Mouse (Mus musculus) intestine, postnatal 0 days (tissue): ENCODE data around the gene Tspan14. TPM values are rescaled to one million over a fixed set of nuclear protein-coding genes. Genes with fewer than 3 reads are reported as not detected.
A peak's percentile ranks its signal among the peaks of the same experiment; 100 is the strongest.

Experiments
- ATAC-seq: fragments of 200-750 bp; cut with Nextera tagmentation; 2 replicates; pipeline ENCODE4 v1.8.0; 2017; ENCODE audit warnings: mild to moderate bottlenecking, moderate TSS enrichment, moderate library complexity
- H3K27ac ChIP-seq: fragments of 300-500 bp; sonication (generic); 2 replicates; pipeline ENCODE4 v1.5.1; 2014; ENCODE audit warnings: mild to moderate bottlenecking, low read depth, low read length, moderate library complexity
- H3K27me3 ChIP-seq: fragments of 300-500 bp; sonication (generic); replicated peaks from 2 replicates; pipeline ENCODE4 v1.6.1; 2014; ENCODE audit warnings: low read length, mixed read lengths; ENCODE audit not compliant: control insufficient read depth, insufficient read depth
- H3K36me3 ChIP-seq: fragments of 300-500 bp; sonication (generic); 2 replicates; pipeline ENCODE4 v1.6.1; 2014; ENCODE audit warnings: mild to moderate bottlenecking, moderate library complexity; ENCODE audit not compliant: control insufficient read depth, insufficient read depth
- H3K4me1 ChIP-seq: fragments of 300-500 bp; sonication (generic); replicated peaks from 2 replicates; pipeline ENCODE4 v1.6.1; 2014; ENCODE audit warnings: antibody characterized with exemption, low read length, mixed read lengths; ENCODE audit not compliant: control insufficient read depth, insufficient read depth
- H3K4me2 ChIP-seq: fragments of 300-500 bp; sonication (generic); replicated peaks from 2 replicates; pipeline ENCODE4 v1.6.1; 2014; ENCODE audit warnings: low read depth, mild to moderate bottlenecking, moderate library complexity
- H3K4me3 ChIP-seq: fragments of 300-500 bp; sonication (generic); 2 replicates; pipeline ENCODE4 v1.5.1; 2014; ENCODE audit warnings: low read depth, low read length
- H3K9ac ChIP-seq: fragments of 300-500 bp; sonication (generic); 2 replicates; pipeline ENCODE4 v1.6.1; 2014; ENCODE audit warnings: mild to moderate bottlenecking, low read depth, low read length
- H3K9me3 ChIP-seq: fragments of 300-500 bp; sonication (generic); 2 replicates; pipeline ENCODE4 v1.6.1; 2016; ENCODE audit warnings: mixed run types; ENCODE audit not compliant: control insufficient read depth
- CTCF ChIP-seq: sonication (generic); IDR thresholded peaks from 2 replicates; pipeline ENCODE4 v1.5.1; 2016; ENCODE audit warnings: low read depth, mild to moderate bottlenecking, control low read depth, antibody characterized with exemption, moderate library complexity
- WGBS: fragments of 180-500 bp; shearing (Covaris S2); extraction: QIAGEN DNeasy Blood & Tissue Kit; methylation state at CpG from one replicate; pipeline ENCODE4 v1.1.7; 2014; 5-methylcytosine and 5-hydroxymethylcytosine counted together
- polyA plus RNA-seq: library from polyadenylated mRNA; unstranded; fragments of >200 nt; fragmentation: Nextera tagmentation; extraction: Ambion mirVana; gene quantifications from 2 replicates; pipeline ENCODE4 v1.2.1, GENCODE M21; 2015

The Tspan14 gene
- polyA plus RNA-seq, 1 experiment from 2014 or later = 30.5 TPM

DNA sequence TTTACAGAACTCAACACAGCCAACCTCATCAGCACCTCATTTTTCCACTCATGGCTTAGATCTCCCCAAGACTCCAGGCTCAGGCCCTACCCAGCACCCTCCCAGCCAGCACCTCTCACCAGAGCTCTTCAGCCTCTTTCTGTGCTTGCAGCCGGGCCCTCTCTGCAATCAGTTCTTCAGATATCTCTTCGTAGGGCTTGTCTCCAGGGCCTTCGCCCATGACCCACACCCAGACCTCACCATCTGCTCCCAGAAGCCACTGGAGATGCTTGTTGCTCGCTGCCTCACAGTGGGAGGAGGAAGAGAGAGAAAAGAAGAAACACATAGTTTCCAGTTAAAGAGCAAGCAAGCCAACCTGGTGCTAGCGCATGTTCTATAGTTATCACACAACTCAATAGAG is 92.6 kb downstream of the Tspan14 start:
- Histone ChIP-seq H3K27ac (no peak overlapping the region), H3K36me3 (no peaks in the 10 kb centered on the region), H3K9ac (no peak overlapping the region), H3K4me3 (no peak overlapping the region), H3K9me3 (no peaks in the 10 kb centered on the region), H3K4me2 (no peak overlapping the region), H3K27me3 (no peaks in the 10 kb centered on the region), H3K4me1 (no peaks in the 10 kb centered on the region)
- WGBS = 82% methylated on average over 5 of the region's 5 CpGs
- no peak for TF ChIP-seq CTCF
- no peak for ATAC-seq

DNA sequence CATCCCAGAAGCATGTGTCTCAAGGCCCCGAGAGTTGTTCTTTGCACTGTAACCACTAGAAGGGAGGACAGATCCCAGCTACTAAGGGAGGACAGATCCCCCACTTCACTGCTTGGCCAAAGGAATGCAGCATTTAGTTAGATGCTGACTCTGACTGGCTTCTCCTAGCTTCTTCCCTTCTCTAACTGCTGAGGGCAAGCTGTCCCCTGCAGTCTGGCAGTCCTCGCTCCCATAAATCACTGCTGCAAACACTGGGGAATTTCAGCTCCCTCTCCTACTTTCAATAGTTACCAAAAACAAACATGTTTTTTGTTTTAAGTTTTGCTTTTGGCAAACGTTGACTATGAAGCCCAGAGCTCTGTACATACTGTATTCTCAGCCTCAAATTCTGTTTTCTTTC is 96.0 kb downstream of the Tspan14 start:
- 58% methylated on average over 3 of the region's 3 CpGs for whole genome bisulfite sequencing
- H3K27me3 ChIP-seq = no peaks in the 10 kb centered on the region
- no peak for ATAC-seq
- H3K9ac ChIP-seq = no peak overlapping the region
- H3K4me3 ChIP-seq = no peak overlapping the region
- no peak overlapping the region for H3K27ac ChIP-seq
- H3K36me3 ChIP-seq = no peaks in the 10 kb centered on the region
- TF ChIP-seq CTCF = no peak
- no peaks in the 10 kb centered on the region for H3K4me1 ChIP-seq
- no peaks in the 10 kb centered on the region for H3K9me3 ChIP-seq
- H3K4me2 ChIP-seq = no peak overlapping the region

DNA sequence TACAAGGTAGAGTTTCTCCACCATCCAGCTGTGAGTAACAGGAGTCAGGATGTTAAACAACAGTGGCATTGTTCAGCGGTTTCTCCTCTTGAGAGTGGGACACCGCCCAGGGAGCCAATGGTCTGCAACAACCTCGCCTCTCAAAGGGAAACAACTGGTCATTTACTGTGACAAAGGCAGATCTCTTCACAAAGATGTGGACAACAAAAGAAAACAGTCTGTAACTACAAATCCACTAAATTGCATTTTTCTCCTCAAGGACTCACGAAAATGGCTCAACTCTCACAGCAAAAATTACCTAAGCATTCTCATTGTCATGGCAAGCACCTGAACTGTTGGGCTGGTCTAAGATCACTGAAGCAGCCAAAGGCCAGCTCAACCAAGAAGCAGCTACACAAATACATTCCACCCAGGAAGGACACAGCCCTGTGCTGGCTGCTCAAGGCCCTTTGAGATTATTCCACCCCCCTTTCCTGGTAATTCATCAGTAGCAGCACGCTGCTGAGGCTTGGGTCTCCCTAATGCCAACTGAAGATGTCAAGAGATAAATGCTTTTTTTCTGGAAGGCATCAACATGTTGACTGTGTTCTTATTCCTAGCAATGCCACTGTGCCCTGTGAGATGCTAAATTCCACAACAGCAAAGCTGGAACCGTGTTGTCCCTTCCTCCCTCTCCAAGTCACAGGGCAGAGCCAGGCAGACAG is 101.6 kb downstream of the Tspan14 start:
- no peak overlapping the region for H3K27ac ChIP-seq
- no peak overlapping the region for H3K9ac ChIP-seq
- TF ChIP-seq CTCF = no peak
- no peak overlapping the region for H3K4me3 ChIP-seq
- no peak overlapping the region for H3K4me2 ChIP-seq
- 64% methylated on average over 6 of the region's 6 CpGs for WGBS
- no peak for ATAC-seq
- no peaks in the 10 kb centered on the region for H3K36me3 ChIP-seq
- H3K4me1 ChIP-seq = no peaks in the 10 kb centered on the region
- H3K27me3 ChIP-seq = no peaks in the 10 kb centered on the region
- no peaks in the 10 kb centered on the region for H3K9me3 ChIP-seq

DNA sequence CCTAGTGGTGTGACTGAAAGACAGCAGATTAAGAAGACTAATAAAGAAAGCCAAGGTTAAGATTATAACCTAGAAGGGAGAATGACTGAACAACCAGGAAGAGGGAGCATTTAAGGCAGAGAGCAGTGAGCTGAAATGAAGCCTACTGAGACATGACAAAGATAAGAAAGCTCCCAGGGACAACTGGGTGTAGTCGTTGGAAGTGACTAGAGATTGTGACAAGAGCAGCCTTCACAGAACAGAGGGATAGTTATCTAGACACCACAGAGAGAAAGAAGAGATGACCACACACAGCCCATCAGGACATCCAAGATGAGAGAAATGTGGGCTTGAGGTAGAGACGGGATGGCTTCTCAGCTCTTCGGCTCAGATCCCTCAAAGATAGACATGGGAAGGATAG is 102.9 kb downstream of the Tspan14 start:
- 76% methylated on average over 3 of the region's 3 CpGs for WGBS
- H3K27ac ChIP-seq = no peak overlapping the region
- H3K9me3 ChIP-seq = no peaks in the 10 kb centered on the region
- ATAC-seq = no peak
- no peak overlapping the region for H3K4me2 ChIP-seq
- H3K9ac ChIP-seq = no peak overlapping the region
- TF ChIP-seq CTCF = no peak
- no peak overlapping the region for H3K4me3 ChIP-seq
- no peaks in the 10 kb centered on the region for H3K36me3 ChIP-seq
- no peaks in the 10 kb centered on the region for H3K27me3 ChIP-seq
- H3K4me1 ChIP-seq = no peaks in the 10 kb centered on the region

DNA sequence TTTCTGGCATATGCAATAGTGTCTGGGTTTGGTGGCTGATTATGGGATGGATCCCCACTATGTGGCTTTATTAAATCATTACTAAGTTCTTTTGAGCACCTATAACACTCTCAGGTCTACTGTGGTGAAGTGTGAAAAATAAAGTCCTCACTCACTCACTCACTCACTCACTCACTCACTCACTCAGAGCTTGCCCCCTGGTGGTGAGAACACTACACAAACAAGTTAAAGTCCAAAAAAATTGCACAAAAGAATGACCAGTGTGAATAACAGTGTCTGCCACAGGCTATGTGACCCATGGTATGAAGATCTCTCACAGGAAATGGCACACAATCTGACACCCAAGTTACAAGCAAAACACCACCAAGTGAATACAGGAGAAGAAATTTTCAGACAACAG is 103.6 kb downstream of the Tspan14 start:
- TF ChIP-seq CTCF = peak; percentile 52
- ATAC-seq = no peak

More for the DNA sequence above, 103.6 kb downstream of the Tspan14 start:
- no peak overlapping the region for H3K4me2 ChIP-seq
- H3K9me3 ChIP-seq = no peaks in the 10 kb centered on the region
- no peaks in the 10 kb centered on the region for H3K27me3 ChIP-seq
- no peaks in the 10 kb centered on the region for H3K4me1 ChIP-seq
- H3K36me3 ChIP-seq = no peaks in the 10 kb centered on the region
- H3K9ac ChIP-seq = no peak overlapping the region
- no peak overlapping the region for H3K27ac ChIP-seq
- H3K4me3 ChIP-seq = no peak overlapping the region

Other genes with a start within 250 kb of the Tspan14 start
- not detected in 2 replicates for gene Sh2d4b, start 73.5 kb downstream of the Tspan14 start, polyA plus RNA-seq
- 86.9 and 96.2 TPM in 2 replicates for gene Fam213a, start 47.0 kb upstream of the Tspan14 start, polyA plus RNA-seq
- gene Dydc2, start 102.4 kb upstream of the Tspan14 start, polyA plus RNA-seq = not detected in 2 replicates
- gene Dydc1, start 106.1 kb upstream of the Tspan14 start, polyA plus RNA-seq = not detected in 2 replicates
- 0.08 TPM in 1 of 2 replicates, not detected in the other for gene Mat1a, start 138.2 kb upstream of the Tspan14 start, polyA plus RNA-seq
- 0.14 TPM in 1 of 2 replicates, not detected in the other for gene Sftpa1, start 165.0 kb upstream of the Tspan14 start, polyA plus RNA-seq
- not detected in 2 replicates for gene Mbl1, start 184.7 kb upstream of the Tspan14 start, polyA plus RNA-seq
- gene Sftpd, start 218.3 kb upstream of the Tspan14 start, polyA plus RNA-seq = 0.12 and 0.23 TPM in 2 replicates